Mouse (Mus musculus) adrenal gland, adult 18-20 months (tissue): Measurements from ENCODE around the gene Glipr1l3. TPM values are rescaled to one million over a fixed set of nuclear protein-coding genes. Genes with fewer than 3 reads are reported as not detected.
"Not testable (repeated sequence)": the region's sequence is repeated elsewhere in the genome, so short reads cannot be mapped to it uniquely, and the experiment has no call there.

Experiments
- DNase-seq, 2 experiments: peaks; one replicate each; pipeline ENCODE4 v3.0.0; 2021 to 2022; ENCODE audit warnings: low spot score in 2 of 2
- long read RNA-seq, 2 experiments: library from polyadenylated mRNA; stranded (forward); transcript quantifications; one replicate each; pipeline ENCODE4 v2.0.0; 2021
- total RNA-seq, 2 experiments: library from RNA; stranded (reverse); gene quantifications; 1 replicate in 1 of 2; 2 replicates in 1 of 2; pipeline ENCODE4 v1.2.3; 2021

Glipr1l3 gene
- not detected for total RNA-seq
- long read RNA-seq, experiment 1: 0 reads
- long read RNA-seq, experiment 2: 0 reads

DNA sequence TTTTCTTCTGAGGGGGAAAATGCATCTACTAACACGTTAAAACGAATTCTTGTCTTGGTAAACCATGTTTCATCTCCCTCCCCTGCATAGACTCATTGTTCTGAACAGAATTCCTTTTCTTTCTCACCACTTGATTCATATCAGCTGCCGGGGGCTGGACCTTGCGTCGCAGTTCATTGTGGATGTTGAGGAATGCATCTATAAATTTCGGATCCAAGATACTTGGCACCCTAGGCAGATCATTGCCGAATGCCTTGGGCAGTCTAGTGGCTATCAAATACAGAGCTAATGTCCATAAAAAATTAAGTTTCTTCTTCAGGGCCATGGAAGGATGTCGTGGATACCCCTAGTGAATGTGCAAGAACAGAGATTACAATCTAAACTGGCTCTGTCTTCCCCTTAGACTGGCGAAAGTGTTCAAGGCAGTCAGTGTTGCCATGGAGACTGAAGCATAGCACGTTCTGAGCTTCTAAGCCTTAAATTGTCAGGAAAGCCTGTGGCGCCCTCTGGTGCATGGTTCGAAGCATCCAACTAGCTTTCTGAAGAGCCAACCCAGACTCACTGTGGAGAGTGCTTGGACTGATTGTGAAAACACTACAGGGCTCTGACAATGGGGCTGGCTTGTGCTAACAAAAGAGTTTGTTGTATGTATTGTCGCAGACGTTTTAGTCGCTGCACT lies at the start of gene Glipr1l3:
Glipr1l3 (minus strand) TSS at position 446 of the 679 bp plus-strand sequence.
- DNase-seq: peak; percentile 52 to 59

DNA sequence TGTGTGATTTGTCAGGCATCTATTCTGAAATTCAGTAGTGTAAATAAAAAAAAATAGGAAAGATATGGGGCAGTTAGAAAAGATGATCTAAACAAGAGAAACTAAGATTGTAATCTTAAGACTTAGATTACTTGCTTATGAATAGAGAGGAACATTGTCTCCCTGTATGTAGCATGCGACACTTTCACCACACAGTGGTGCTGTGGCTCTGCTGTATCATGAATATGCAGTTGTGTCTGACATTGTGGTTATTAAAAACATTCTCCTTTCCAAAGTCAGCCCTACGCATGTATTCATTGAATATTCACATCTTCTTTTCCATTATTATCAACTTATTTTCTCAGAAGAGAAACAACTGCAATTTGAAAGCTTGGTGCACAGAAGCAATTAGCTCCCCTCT lies 43.3 kb upstream of the Glipr1l3 start:
- no peak for DNase-seq

DNA sequence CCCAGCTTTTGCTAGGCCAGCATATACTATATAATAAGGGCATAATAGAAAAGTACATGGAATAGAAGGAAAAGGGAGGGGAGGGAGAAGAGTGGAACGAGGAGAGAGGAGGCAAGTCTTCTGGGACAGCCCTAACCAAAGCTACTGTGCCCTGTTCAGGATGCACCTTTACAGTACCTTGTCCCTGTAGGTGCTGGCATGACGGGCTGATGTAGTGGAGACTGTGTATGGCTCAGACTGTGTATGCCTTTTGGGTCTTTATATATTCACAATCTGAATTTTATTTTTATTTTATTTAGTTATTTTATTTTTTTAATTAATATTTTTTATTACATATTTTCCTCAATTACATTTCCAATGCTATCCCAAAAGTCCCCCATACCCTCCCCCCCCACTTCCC lies 33.8 kb upstream of the Glipr1l3 start:
- not testable (repeated sequence) for DNase-seq

DNA sequence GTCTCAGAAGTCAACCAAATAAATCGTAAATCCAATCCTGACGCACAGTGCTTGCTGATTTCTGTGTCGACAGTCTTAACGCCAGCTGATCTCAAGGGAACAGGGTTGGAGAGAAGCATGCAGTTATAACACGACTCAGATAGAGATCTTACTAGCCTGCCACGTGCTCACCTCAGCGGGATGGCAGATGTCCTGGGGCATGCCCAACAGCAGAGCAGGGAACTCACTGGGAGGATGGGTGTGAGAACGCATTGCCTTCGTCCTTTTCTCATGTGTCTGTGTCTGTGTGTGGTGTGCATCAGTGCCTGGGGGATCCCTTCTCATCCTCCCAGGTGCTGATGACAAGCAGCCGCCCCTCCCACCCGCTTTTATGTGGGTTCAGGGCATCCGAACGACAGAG lies 16.9 kb upstream of the Glipr1l3 start:
- DNase-seq: not testable (repeated sequence)

DNA sequence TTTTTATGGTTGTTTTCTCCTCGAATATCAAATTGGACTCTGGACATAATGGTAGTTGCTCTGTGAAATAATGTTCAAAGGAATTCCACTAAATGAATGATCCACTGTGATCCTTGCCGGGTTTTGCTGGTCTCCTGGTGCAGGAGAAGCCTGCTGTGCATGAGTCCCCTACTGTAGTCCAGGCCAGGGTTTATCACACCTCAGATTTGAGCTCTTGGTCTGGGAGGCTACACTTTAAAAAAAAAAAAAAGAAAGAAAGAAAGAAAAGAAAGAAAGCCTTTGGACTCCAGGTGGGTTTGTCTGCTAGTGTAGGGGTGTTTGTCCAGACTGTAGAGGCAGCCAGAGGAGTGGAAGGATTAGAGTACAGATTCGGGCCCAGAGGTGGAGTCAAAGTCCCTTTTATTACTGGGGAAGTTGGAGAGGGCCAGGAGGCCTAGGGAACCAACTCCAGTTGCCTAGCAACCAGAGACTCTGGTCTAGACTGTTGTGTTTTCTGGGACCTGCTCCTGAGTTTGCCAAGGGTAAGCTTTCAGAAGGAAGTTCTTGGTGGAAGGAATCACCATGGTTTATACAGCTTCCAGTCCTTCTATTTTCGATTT lies 3.1 kb upstream of the Glipr1l3 start, which contains the start of gene Caps2:
Caps2 (plus strand) TSS at position 454 of the 599 bp plus-strand sequence.
- no peak for DNase-seq

DNA sequence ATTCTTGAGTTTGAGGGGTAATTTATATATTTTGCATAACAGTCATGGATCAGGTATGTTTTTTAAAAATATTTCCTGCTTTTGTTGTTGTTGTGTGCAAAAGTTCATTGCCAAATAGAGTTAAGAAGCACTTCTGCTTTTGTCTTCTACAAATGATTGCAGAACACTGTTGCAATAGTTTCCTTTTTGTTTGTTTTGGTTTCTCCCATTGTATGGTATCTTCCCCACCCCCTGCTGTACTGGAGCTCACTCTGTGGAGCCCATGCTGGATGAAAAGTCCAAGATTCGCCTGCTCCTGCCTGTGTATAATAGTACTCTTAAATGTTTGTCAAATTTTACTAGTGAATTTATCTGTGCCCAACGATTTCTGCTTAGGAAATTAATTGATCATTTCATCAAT lies 20.3 kb downstream of the Glipr1l3 start:
- no peak for DNase-seq

DNA sequence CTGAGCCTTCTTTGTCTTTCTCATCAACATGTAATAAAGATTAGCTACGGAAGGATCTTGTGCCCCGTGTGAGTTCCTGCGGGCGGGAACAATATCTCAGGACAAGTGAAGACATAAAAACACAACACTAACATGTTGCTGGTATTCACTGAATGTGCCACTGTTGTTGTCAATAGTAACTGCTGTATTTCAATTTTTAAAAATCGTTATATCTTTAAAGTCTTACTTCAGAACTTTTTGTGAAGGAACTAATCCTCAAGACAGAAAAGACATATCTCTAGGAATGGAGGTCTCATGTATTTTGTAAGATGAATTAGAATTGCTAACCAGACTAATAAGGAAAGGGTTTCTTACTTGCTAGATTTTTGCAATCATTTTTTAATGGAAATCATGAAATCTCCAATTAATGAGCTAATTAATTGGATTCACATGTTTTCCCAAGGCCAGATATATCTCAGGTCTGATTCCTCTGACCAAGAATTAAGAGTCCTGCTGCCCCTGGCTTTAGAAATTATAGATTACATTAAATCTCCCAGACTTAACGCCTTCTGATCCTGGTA lies 21.2 kb downstream of the Glipr1l3 start:
- DNase-seq: no peak

DNA sequence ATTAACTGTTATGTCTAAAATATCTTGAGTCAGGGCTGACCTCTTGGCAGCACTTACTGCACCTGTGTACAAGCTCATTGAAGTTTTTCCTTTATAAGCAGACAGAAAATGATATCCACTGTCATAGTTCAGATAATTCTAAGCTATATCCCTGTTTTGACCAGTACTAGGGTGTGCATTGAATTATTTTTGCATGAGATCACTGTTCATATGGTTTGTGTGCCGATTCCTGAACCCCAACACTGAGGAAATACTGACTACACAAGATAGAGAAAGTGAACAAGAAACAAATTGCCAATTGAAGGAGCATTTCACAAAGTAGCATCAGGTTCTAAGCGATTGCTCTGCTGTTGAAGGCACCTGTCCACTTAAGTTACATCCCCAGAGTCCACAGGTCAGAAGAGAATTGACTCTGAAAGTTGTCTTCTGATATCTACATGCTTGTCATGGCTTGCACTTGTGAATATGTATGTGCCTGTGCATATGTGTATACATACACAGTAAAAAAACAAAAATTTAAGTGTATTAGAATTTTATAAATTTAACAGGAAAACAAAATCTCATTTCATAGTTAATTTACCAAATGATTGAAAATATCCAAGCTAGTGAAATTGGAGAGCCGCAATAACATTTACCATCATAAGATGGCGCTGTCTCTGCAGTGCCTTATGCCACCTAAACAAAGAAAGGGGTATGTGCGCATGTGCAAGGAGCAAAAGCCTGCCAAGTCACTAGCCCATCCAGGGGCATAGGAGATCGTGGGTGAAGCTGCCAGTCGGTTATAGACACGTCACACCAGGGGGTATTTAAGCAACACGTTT lies 21.9 kb downstream of the Glipr1l3 start:
- no peak for DNase-seq

DNA sequence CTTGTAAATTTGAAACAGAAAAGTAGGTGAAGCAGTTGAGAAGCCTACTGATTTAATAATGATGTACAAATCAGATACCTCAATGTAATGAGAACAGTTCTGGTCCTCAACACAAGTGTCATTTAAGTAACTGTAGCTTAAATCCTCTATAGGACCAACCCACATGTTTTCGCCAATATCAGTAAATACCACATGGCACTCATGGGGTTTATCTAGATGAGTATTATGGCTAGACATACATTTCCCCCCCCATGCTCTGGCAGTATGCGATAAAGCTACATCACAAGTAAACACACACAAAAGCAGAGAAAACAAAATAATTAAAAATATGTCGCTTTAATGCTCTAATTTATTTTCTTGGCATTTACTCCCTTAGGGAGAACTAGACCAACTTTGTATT lies 27.9 kb downstream of the Glipr1l3 start:
- DNase-seq: no peak

DNA sequence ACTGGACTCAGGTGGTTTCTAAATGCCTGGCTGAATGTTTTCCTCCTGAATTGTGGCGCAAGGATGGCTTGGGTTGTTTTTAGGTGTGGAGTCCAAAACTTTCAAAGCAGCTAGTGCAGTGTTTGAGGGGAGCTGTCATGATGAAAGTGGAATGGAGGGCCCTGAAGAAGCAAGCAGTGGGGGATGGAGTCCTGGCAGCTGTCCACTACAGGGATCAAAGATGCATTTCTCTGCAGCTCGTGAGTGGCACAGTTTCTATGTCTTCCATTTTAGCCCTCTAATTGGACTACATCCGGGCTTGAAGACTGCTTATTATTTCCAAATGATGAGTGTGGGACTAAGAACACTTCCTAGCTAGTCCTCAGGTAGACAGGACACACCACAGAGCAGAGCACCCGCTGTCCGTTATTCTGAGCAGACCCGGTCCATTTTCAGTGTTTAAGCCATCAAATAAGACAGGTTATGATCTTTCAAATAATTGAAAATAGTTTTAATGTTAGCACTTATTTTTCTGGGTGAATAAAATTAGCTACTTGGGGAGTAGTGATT lies 32.4 kb downstream of the Glipr1l3 start:
- DNase-seq: not testable (repeated sequence)

DNA sequence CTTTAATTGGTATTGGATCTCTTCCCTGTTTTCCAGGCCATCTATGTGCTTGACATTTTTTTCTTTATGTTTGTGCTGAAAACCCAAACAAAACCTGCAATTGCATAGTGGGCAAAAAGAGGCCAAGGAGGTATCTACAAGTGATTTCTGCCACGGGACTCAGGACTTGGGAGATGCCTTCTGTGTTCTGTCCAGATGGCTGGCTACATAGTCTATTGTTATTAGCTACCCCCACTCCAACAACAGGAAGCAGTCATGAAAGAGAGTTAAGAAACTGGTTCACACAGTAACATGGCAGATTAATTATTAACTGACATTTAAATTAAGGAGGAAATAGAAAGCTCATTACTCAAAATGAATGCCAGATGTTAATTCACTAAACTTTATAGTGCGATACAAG lies 35.0 kb downstream of the Glipr1l3 start:
- not testable (repeated sequence) for DNase-seq

DNA sequence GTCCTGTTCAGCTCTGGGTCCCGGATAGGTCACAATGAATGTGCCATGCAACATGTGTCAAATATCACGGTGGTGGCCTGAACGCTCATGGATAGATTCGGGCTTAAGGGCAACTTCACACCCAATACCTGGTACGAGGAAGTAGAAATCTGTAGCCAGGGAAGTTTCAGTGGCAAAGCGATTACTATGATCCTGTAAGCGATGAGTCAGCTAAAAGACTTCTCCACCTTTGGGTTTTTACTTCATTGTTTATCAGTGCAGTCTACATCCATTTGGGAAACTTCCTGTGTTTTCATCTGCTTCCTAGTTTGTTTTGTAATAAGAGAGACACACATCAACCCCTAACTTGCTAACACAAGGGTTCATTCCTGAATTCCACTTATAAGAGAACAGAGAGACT lies 49.7 kb downstream of the Glipr1l3 start:
- DNase-seq: no peak

DNA sequence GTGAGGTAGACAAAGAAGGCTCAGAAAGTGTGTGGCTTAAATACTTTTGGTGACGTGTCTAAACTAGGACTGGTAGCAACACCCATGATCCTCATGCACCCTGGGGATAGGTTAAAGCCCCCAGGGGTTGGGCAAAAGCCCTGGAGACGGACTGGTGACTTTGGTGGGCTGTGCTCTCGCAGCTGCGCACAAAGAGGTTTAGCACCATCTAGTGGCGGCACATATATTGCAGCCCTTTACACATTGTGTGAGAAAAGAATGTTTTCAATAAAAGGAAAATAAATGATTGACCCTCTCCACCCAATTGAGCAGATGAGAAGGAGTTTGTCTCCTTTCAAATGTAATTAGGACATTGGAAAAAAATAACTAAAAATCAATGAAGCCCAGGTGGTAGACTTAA lies 54.3 kb downstream of the Glipr1l3 start:
- DNase-seq: peak; percentile 32 to 44

Other genes with a start within 250 kb of the Glipr1l3 start
- gene Krr1, start 187.7 kb downstream of the Glipr1l3 start, total RNA-seq: 10 to 100 TPM; 34.5 to 38.6 TPM
- 1 to 10 TPM; 2.2 to 6.1 TPM for gene Glipr1, start 157.7 kb downstream of the Glipr1l3 start, total RNA-seq
- gene Glipr1l1, start 100.1 kb downstream of the Glipr1l3 start, total RNA-seq: not detected
- gene Glipr1l2, start 77.0 kb downstream of the Glipr1l3 start, total RNA-seq: not detected
- not detected for gene Caps2, start 3.3 kb upstream of the Glipr1l3 start, total RNA-seq
- gene Kcnc2, start 110.8 kb upstream of the Glipr1l3 start, total RNA-seq: under 1 TPM in 1 of 2 experiments, not detected in 1; 0.13 TPM